Mouse (Mus musculus) bone marrow, adult 2 months (tissue): Measurements from ENCODE around the gene Gan. TPM values are rescaled to one million over a fixed set of nuclear protein-coding genes. Genes with fewer than 3 reads are reported as not detected.

Source experiments
- H3K27ac ChIP-seq: fragments of 200-500 bp; 2 replicates; pipeline ENCODE4 v1.5.1; 2012; ENCODE audit warnings: low read depth, mild to moderate bottlenecking, control low read depth, inconsistent platforms, low read length; ENCODE audit not compliant: control insufficient read depth, poor library complexity, insufficient read depth
- H3K4me1 ChIP-seq: fragments of 200-500 bp; 2 replicates; pipeline ENCODE4 v1.6.1; 2011; ENCODE audit warnings: low read length; ENCODE audit not compliant: control insufficient read depth, insufficient read depth
- H3K4me3 ChIP-seq: fragments of 200-500 bp; replicated peaks from 2 replicates; pipeline ENCODE3; 2011; ENCODE audit warnings: mild to moderate bottlenecking, low read depth, low read length, control low read depth; ENCODE audit not compliant: control insufficient read depth
- CTCF ChIP-seq: fragments of 200-500 bp; IDR thresholded peaks from 2 replicates; pipeline ENCODE4 v1.5.1; 2011; ENCODE audit warnings: low read length, control low read depth; ENCODE audit not compliant: control insufficient read depth, insufficient read depth
- POLR2A ChIP-seq: fragments of 200-500 bp; IDR thresholded peaks from 2 replicates; pipeline ENCODE4 v1.6.1; 2011; ENCODE audit warnings: low read depth, mild to moderate bottlenecking, control low read depth, low read length, borderline replicate concordance; ENCODE audit not compliant: control insufficient read depth
- WGBS: fragments of 180-500 bp; shearing (Covaris S2); methylation state at CpG from one replicate; pipeline ENCODE4 v1.1.7; 2018; 5-methylcytosine and 5-hydroxymethylcytosine counted together
- polyA plus RNA-seq: library from polyadenylated mRNA; stranded (reverse); fragments of >200 nt; gene quantifications from 2 replicates; pipeline ENCODE4 v1.2.4, GENCODE M21; 2011; ENCODE audit warnings: low replicate concordance; ENCODE audit not compliant: missing spikeins, insufficient read depth, insufficient read length

The Gan gene
- polyA plus RNA-seq, 1 experiment = 3.1 TPM

- Histone ChIP-seq H3K4me3 (no peak overlapping the region), H3K27ac (no peak overlapping the region)
Measured at GRCm38 (mm10) chr8:117260930-117261475, 103.1 kb downstream of the Gan start.

DNA sequence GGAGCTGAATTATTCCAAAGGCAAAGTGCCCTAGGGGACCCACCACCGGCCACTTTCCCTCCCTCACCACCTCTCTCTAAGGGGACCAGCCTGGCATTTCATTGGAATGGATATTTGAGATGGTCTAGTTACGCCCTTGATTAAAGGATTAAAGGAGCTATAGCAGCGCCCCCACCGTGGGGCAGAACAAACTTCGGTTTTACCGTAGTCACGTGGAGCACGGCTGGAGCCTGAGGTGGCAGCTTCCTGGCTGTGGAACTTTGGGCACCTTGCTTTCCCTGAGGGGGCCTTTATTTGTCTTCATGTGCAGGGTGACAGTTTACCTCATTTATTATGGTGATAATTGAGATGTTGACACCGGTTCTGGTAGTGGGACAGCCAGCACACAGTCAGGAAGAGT, 103.8 kb downstream of the Gan start:
- TF ChIP-seq POLR2A = no peak
- no peak for TF ChIP-seq CTCF
- peaks cover 4% of the 10 kb centered on the region for H3K4me1 ChIP-seq
- no peak overlapping the region for H3K4me3 ChIP-seq
- no peak overlapping the region; the same call in 1 of the 2 replicates for H3K27ac ChIP-seq
- 30% methylated on average over 9 of the region's 9 CpGs for WGBS

More at GRCm38 (mm10) chr8:117260930-117261475, 103.1 kb downstream of the Gan start:
- H3K4me1 ChIP-seq = peaks cover 4% of the 10 kb centered on the region
- TF ChIP-seq POLR2A (no peak), CTCF (no peak)
- 75% methylated on average over 14 of the region's 14 CpGs for WGBS

DNA sequence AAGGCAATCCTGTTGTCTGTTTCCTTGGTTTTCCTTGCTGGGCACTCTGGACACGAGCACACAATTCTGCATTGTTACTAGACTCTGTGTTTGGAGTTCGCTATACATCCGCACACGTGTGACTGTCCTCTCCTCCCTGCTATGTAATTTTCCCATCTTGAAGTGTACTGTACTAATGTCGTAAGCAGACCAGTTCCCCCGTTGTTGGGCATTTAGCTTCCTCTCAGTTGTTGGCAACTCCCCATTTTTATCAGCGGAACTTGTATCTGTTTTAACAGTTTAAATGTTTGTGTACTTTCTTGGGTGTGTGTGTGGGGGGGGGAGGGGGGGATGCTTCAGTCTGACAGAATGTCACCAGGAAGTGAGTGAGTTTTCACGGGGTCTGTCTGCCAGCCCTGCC, 104.8 kb downstream of the Gan start:
- Histone ChIP-seq H3K4me1 (peaks cover 10% of the 10 kb centered on the region), H3K4me3 (no peak overlapping the region), H3K27ac (peak overlapping the region; percentile 28)
- WGBS = 7% methylated on average over 8 of the region's 8 CpGs
- TF ChIP-seq CTCF = no peak
- no peak for TF ChIP-seq POLR2A

GRCm38 (mm10) chr8:117263442-117263841, 105.5 kb downstream of the Gan start:
- Histone ChIP-seq H3K27ac (peak overlapping the region; percentile 28; the same call in 1 of the 2 replicates), H3K4me3 (no peak overlapping the region), H3K4me1 (peaks cover 12% of the 10 kb centered on the region)
- TF ChIP-seq CTCF = no peak
- TF ChIP-seq POLR2A = no peak
- WGBS = 33% methylated on average over 6 of the region's 6 CpGs

DNA sequence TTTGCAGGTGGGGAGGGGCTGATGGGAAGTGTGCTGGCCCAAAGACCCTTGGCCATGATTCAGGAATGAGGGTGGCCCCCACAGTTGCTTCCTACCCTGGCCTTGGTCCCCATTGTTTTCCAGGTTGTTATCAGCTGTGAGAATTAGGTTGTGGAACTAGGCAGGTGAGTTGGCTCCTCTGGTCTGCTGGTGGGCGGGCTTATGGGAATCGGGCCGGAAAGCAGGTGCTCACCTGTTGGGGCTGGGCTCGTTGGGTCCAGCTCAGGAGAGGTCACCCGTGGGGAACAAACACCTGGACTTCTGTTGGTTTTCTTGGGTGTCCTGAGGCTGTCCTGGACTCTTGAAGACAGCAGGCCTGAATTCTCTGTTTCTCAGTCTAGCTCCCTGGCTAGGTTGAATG, 107.1 kb downstream of the Gan start:
- 92% methylated on average over 5 of the region's 5 CpGs for WGBS
- H3K27ac ChIP-seq = no peak overlapping the region
- peaks cover 12% of the 10 kb centered on the region for H3K4me1 ChIP-seq
- H3K4me3 ChIP-seq = no peak overlapping the region
- TF ChIP-seq POLR2A = no peak
- no peak for TF ChIP-seq CTCF

Other genes starting within 250 kb of the Gan start
- 51.2 and 63.1 TPM in 2 replicates for gene Cmc2, start 236.7 kb upstream of the Gan start, polyA plus RNA-seq
- 18.4 and 21.8 TPM in 2 replicates for gene Cenpn, start 236.4 kb upstream of the Gan start, polyA plus RNA-seq
- 3.8 and 4.9 TPM in 2 replicates for gene Atmin, start 214.7 kb upstream of the Gan start, polyA plus RNA-seq
- 0.85 TPM in 1 of 2 replicates, not detected in the other for gene 1700030J22Rik, start 179.2 kb upstream of the Gan start, polyA plus RNA-seq
- gene Gcsh, start 164.6 kb upstream of the Gan start, polyA plus RNA-seq = 6.8 and 29.3 TPM in 2 replicates
- gene Pkd1l2, start 75.7 kb upstream of the Gan start, polyA plus RNA-seq = not detected in 2 replicates
- gene Bco1, start 62.3 kb upstream of the Gan start, polyA plus RNA-seq = not detected in 2 replicates
- 11.5 and 16.2 TPM in 2 replicates for gene Cmip, start 98.9 kb downstream of the Gan start, polyA plus RNA-seq